Mouse (Mus musculus) ovary, postnatal 14 days (tissue): Measurements from ENCODE around the gene Skil.

Experiments
- DNase-seq: peaks from one replicate; pipeline ENCODE4 v3.0.0; 2022; ENCODE audit warnings: low spot score

The Skil gene

GRCm38 (mm10) chr3:31094531-31095178, at the start of gene Skil:
Gene Skil (plus strand): TSS chr3:31095058.
- DNase-seq: peak; percentile 85

DNA sequence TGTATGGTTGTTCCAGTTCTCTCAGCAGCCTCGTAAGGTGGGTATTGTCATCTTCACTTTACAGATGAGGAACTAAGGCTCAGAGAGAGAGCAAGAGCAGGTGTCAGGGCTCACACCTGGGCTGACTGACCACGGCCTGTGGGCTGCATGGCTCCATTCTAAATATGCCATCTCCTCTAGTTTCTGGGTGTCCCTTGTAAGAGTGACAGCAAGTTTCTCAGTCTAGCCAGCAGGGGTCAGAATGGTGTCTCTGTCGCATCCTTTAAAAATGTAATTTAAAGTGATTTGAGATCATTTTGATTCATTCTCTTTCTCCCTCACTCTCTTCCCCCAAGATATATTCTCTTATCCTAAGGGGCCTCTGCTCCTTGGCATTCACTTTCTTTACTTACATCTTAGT, 47.6 kb upstream of the Skil start:
- DNase-seq: no peak

GRCm38 (mm10) chr3:31049087-31049486, 45.8 kb upstream of the Skil start:
- DNase-seq: no peak

DNA sequence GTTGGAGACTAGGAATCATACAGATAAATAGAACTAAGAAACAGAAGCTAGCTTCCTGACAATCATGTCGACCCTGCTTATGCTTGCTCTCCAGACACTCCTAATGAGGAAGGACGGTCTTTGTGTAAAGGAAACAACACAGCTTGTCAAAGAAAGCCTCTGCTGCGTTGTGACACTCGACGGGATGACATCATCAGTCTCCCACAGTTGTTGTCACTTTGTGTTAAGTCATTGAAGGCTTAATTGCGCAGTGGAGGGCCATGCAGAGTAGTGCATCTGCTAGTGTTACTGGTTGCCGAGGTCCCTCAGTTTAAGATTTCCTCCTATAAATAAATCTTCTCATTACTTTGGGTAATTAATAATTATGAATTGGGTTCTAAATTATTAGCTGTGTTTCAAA, 44.5 kb upstream of the Skil start:
- DNase-seq: no peak

- no peak for DNase-seq
Observed at GRCm38 (mm10) chr3:31051730-31052129, 43.1 kb upstream of the Skil start.

GRCm38 (mm10) chr3:31053191-31053590, 41.7 kb upstream of the Skil start:
- DNase-seq: no peak

DNA sequence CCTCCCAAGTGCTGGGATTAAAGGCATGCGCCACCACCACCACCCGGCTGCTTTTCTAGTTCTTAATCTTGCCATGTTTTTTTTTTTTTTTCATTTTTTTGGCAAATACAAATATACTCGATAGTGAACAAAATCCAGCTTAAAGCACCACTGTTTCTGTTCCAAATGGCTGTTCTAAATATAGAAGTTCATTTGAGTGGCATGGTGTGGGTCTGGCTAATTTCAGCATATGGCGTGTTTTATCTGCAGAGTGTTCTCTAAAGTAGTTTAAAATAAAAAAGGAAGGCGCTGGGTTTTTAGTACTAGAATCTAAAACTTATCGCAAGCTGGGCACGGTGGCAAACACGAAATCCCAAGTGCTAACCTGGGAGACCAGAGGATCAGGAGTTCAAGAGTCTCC, 40.0 kb upstream of the Skil start:
- no peak for DNase-seq

DNA sequence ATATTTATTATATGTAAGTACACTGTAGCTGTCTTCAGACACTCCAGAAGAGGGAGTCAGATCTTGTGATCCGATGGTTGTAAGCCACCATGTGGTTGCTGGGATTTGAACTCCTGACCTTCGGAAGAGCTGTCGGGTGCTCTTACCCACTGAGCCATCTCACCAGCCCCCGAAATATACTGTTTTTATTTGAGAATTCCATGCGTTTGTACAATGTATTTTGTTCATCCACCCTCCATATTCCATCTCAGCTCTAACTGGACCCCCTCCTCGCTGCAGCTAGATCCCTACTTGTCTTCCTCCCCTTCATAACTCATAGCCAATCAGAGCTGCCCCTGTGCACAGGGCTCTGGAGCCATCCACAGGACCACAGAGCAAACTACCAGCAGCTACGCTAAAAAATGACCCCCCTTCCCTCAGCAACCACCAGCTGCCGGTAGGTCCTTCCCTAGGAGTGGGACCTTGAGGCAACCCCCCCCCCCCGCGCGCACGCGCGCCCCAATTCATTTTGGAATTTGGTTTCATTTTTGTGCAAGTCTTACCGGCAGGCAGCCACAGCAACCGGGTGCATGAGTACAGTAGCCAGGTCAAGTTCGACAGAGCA, 38.7 kb upstream of the Skil start:
- peak; percentile 11 for DNase-seq

GRCm38 (mm10) chr3:31056651-31057627, 37.9 kb upstream of the Skil start:
- peak; percentile 69 for DNase-seq

DNA sequence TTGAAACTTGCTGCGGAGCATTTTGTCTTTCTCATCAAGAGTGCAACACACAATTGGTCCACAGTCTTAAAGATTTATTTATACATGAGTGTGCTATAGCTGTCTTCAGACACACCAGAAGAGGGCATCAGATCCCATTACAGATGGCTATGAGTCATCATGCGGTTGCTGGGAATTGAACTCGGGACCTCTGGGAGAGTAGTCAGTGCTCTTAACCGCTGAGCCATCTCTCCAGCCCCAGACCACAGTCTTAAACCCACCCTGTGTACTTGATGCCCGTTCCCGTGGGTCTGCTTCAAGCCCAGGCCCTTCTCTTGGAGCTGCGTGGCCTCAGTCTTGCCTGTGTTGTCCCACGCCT, 34.1 kb upstream of the Skil start:
- no peak for DNase-seq

- DNase-seq: no peak
Observed at GRCm38 (mm10) chr3:31061103-31061785, 33.6 kb upstream of the Skil start.

GRCm38 (mm10) chr3:31061786-31062120, 33.1 kb upstream of the Skil start:
- no peak for DNase-seq

DNA sequence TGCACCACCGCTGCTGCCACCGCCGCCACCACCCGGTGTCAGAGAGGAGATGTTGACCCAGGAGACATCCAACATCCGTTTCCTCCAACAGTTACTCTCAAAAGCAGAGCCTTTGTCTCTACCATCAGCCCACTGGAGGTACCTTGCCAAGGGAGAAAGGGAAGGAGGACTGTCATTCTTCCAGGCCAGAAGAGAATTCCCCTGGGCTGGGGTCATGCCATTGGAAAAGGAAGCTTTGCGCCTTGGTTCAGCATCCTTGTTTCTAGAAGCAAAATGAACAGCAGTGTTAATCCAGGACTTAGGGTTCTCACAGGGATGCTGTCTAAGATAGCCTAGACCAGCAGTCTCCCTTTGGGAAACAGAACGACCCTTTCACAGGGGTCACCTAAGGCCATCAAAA, 32.5 kb upstream of the Skil start:
- no peak for DNase-seq

DNA sequence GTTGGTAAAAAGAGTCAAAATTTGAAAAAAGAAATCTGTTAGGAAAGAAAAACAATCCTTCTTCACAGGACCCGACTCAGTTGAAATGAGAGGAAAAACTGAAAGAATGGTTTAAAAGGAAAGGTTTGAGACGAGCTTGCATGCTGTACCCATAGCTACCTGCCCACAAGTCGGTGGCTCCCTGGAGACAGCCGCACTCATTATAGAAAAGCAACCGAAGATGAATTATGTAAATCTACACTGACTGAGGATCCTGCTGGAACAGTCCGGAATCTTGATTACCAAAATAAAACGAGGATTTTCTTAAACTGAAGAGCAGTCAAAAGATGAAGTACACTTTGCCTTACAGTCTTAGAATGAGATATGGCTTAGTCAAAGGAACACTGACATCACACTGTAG, 26.4 kb upstream of the Skil start:
- DNase-seq: no peak

DNA sequence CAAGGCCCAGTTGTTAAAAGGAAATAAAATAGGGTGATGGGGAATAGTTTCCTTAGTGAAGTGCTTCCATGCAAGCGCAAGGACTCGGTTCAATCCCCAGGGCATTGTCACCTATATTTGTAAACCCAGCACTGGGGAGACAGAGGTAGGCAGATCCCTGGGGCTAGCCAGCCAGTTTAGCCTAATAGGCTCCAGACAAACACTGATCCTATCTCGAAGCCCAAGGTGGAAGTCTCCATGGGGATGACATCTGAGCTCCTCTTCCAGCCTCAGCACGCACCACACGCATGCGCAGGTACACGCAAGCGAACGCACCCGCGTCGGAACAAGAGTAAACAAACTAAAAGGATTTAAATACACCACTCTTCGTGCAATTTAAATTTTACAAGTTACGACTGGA, 23.1 kb upstream of the Skil start:
- no peak for DNase-seq

DNA sequence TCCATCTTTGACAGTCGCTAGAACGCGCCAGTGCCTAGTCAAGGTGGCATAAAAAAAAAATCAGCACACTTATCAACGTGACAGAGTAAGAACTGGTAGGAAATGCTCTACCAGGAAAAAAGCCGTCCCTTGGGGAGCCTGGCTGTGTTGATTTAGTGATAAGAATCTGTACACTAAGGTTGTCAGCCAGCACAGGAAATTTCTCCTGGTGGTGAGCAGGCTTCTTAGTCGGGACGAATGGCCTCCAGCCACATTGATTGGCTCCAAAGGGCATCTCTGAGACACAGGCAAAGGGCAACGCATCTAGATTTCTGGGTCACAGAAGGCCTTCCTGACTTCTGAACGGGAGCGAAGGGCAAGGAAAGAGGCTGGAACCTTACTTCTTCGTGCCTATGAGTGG, 19.1 kb upstream of the Skil start:
- DNase-seq: no peak

GRCm38 (mm10) chr3:31077068-31077703, 17.7 kb upstream of the Skil start:
- DNase-seq: no peak

- DNase-seq: no peak
Observed at GRCm38 (mm10) chr3:31079450-31079849, 15.4 kb upstream of the Skil start.

GRCm38 (mm10) chr3:31080791-31081502, 13.9 kb upstream of the Skil start:
- DNase-seq: no peak

- no peak for DNase-seq
Observed at GRCm38 (mm10) chr3:31082838-31083506, 11.9 kb upstream of the Skil start.
